Mouse (Mus musculus): ENCODE measurements around the gene D030056L22Rik.

- no peak for TF ChIP-seq POLR2A (IDR thresholded peaks at IDR 0.05; ENCODE audit: borderline replicate concordance, extremely low read depth, insufficient read depth, insufficient read length, poor library complexity, severe bottlenecking)
- no peak for TF ChIP-seq CTCF (IDR thresholded peaks at IDR 0.05; ENCODE audit: borderline replicate concordance, extremely low read depth, insufficient read depth, insufficient read length)
Measured at GRCm38 (mm10) chr19:18739146-18739545, 26.2 kb downstream of the D030056L22Rik start.

All from brain, embryonic 14.5 days (tissue).